Mouse (Mus musculus) gonadal fat pad, adult 2 months (tissue): Measurements from ENCODE around the gene Ern1. TPM values are rescaled to one million over a fixed set of nuclear protein-coding genes. Genes with fewer than 3 reads are reported as not detected.

Source experiments
- polyA plus RNA-seq: library from polyadenylated mRNA; depleted of rRNA; stranded (reverse); fragments of >200 nt; gene quantifications from 2 replicates; pipeline ENCODE4 v1.2.3, GENCODE M21; 2012; rRNA removed

Gene Ern1
- polyA plus RNA-seq, 1 experiment, result 52.6 TPM

Other genes starting within 250 kb of the Ern1 start
- gene Ftsj3, start 231.8 kb downstream of the Ern1 start, polyA plus RNA-seq, result 24.3 and 30.3 TPM in 2 replicates
- 64.0 and 70.2 TPM in 2 replicates for gene Psmc5, start 231.7 kb downstream of the Ern1 start, polyA plus RNA-seq
- 115 and 116 TPM in 2 replicates for gene Smarcd2, start 214.9 kb downstream of the Ern1 start, polyA plus RNA-seq
- gene Tcam1, start 211.2 kb downstream of the Ern1 start, polyA plus RNA-seq, result 0.45 and 0.61 TPM in 2 replicates
- not detected in 2 replicates for gene Gh, start 186.0 kb downstream of the Ern1 start, polyA plus RNA-seq
- 3.2 and 3.8 TPM in 2 replicates for gene Cd79b, start 173.1 kb downstream of the Ern1 start, polyA plus RNA-seq
- gene Scn4a, start 134.6 kb downstream of the Ern1 start, polyA plus RNA-seq, result 0.36 and 0.60 TPM in 2 replicates
- 5.3 and 11.3 TPM in 2 replicates for gene Prr29, start 122.4 kb downstream of the Ern1 start, polyA plus RNA-seq
- 27.4 and 41.4 TPM in 2 replicates for gene Icam2, start 99.8 kb downstream of the Ern1 start, polyA plus RNA-seq
- 26.3 and 26.6 TPM in 2 replicates for gene Tex2, start 125.6 kb upstream of the Ern1 start, polyA plus RNA-seq